ENCODE assay signal across 10 mouse cellular contexts in the genomic region with DNA sequence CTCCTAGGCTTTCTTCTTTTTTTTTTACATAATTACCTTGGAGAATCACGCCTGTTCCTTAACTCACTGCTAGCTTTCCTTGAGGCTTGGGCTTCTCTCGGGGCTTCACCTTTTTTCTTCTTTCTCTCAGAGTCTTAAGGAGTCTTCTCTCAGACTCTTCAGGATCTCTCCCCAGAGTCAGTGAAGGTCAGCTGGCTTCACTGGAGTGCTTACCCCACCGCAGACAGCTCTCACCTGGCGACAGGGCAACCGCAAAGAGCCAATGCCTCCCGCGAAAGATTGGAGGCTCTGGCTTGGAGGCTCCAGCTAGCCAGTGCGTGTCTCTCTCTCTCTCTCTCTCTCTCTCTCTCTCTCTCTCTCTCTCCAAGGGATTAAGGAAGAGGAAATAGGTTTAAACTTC.
DNase-seq lines count a peak whose midpoint lies in the region; ATAC-seq lines count a peak whose summit lies in the region.
"Had no signal": no experiment of that assay in that cellular context is flagged by ENCODE, and none has a peak within 500 bp of the region (broad histone marks: within the 10 kb centered on the region; RNA-seq: fewer than 3 reads in every experiment).

No protein-coding gene starts in this region.

- ATAC-seq in heart, embryonic 15.5 days (replicated peaks; ENCODE audit: insufficient number of reproducible peaks, insufficient read depth, low FRiP score, low read depth) = no peak
- ATAC-seq in midbrain, embryonic 15.5 days (replicated peaks) = no peak

- H3K9ac ChIP-seq in heart, embryonic 15.5 days = no peak overlapping the region
- H3K9ac ChIP-seq in midbrain, embryonic 15.5 days = no peak overlapping the region

- 16% methylated on average over 8 of the region's 8 CpGs for WGBS in heart, embryonic 15.5 days
- 15% methylated on average over 8 of the region's 8 CpGs for WGBS in hindbrain, embryonic 10.5 days
- 24% methylated on average over 8 of the region's 8 CpGs for WGBS in midbrain, embryonic 15.5 days

- peaks cover 32% of the 10 kb centered on the region for H3K27me3 ChIP-seq in heart, embryonic 15.5 days
- peaks cover 90% of the 10 kb centered on the region for H3K27me3 ChIP-seq in hindbrain, embryonic 10.5 days (ENCODE audit: insufficient read depth, poor library complexity, severe bottlenecking)
- H3K27me3 ChIP-seq in midbrain, embryonic 15.5 days (replicated peaks) = peaks cover 38% of the 10 kb centered on the region

- peak overlapping the region; percentile 41 for H3K4me3 ChIP-seq in heart, embryonic 15.5 days
- H3K4me3 ChIP-seq in hindbrain, embryonic 10.5 days = peak overlapping the region; percentile 56
- H3K4me3 ChIP-seq in midbrain, embryonic 15.5 days = peak overlapping the region; percentile 54

- no peak overlapping the region for H3K27ac ChIP-seq in heart, embryonic 15.5 days
- no peak overlapping the region for H3K27ac ChIP-seq in hindbrain, embryonic 10.5 days
- H3K27ac ChIP-seq in midbrain, embryonic 15.5 days = no peak overlapping the region

- H3K36me3 ChIP-seq in heart, embryonic 15.5 days = no peaks in the 10 kb centered on the region
- no peaks in the 10 kb centered on the region for H3K36me3 ChIP-seq in hindbrain, embryonic 10.5 days
- no peaks in the 10 kb centered on the region for H3K36me3 ChIP-seq in midbrain, embryonic 15.5 days (replicated peaks)

- H3K4me2 ChIP-seq in heart, embryonic 15.5 days = peak overlapping the region; percentile 67
- H3K4me2 ChIP-seq in midbrain, embryonic 15.5 days = peak overlapping the region; percentile 72

- no peaks in the 10 kb centered on the region for H3K4me1 ChIP-seq in heart, embryonic 15.5 days (replicated peaks)
- peaks cover 3% of the 10 kb centered on the region; the same call in 1 of the 2 replicates for H3K4me1 ChIP-seq in hindbrain, embryonic 10.5 days (replicated peaks)
- H3K4me1 ChIP-seq in midbrain, embryonic 15.5 days = no peaks in the 10 kb centered on the region

- H3K9me3 ChIP-seq in heart, embryonic 15.5 days (replicated peaks) = no peaks in the 10 kb centered on the region
- no peaks in the 10 kb centered on the region for H3K9me3 ChIP-seq in hindbrain, embryonic 10.5 days
- H3K9me3 ChIP-seq in midbrain, embryonic 15.5 days = no peaks in the 10 kb centered on the region

- no peak for DNase-seq in heart, postnatal 10 days
- DNase-seq in cerebellum, postnatal 25 days = peak; percentile 11 to 22
- peak; percentile 2 for DNase-seq in hindbrain, embryonic 10.5 days (ENCODE audit: low spot score)
- no peak for DNase-seq in embryo, embryonic 10 days (ENCODE audit: low spot score)
- no peak for DNase-seq in frontal cortex, postnatal 14 days (ENCODE audit: low spot score in 2 of 2)
- DNase-seq in left cerebral cortex, postnatal 4 days = no peak
- DNase-seq: gastrocnemius, postnatal 25 days; thymus, postnatal 25 days had no signal

- intact Hi-C loops in heart, postnatal 10 days (cut with DNase I) = no loop called here
- intact Hi-C loops in left cerebral cortex, postnatal 4 days (cut with DNase I) = loop anchor here (10.0 kb wide), 1 partner anchor 521 kb away; no protein-coding TSS in a partner anchor

Comparison
In these comparisons a context has a peak if more than half of its experiments do, and no peak if none do; other contexts are left out.
1. DNase-seq: peak in cerebellum, postnatal 25 days (2 of 2) and hindbrain, embryonic 10.5 days (single experiment); none in heart, postnatal 10 days (0 of 2), embryo, embryonic 10 days (single experiment), frontal cortex, postnatal 14 days (0 of 2) and left cerebral cortex, postnatal 4 days (single experiment).
2. Peak in every context shown above with its lines, with median percentiles within 50 percentile points of each other: H3K4me3 ChIP-seq.